Mouse (Mus musculus): ENCODE measurements around the gene 1110032F04Rik. TPM values are rescaled to one million over a fixed set of nuclear protein-coding genes. Genes with fewer than 3 reads are reported as not detected.

Gene 1110032F04Rik
- 0.85 and 1.3 TPM in 2 replicates for polyA plus RNA-seq (2016; fragmentation: Nextera tagmentation; extraction: Ambion mirVana)

- peak within 1 kb of the TSS; percentile 74 for H3K4me3 ChIP-seq
- under 1% methylated on average over 62 of the region's 62 CpGs for WGBS
- peaks cover 71% of the 10 kb centered on the region for H3K27me3 ChIP-seq (ENCODE audit: low read depth, poor library complexity, severe bottlenecking)
- peaks cover 22% of the 10 kb centered on the region for H3K4me1 ChIP-seq
- H3K27ac ChIP-seq (replicated peaks) = peak within 1 kb of the TSS; percentile 83
- no peaks in the 10 kb centered on the region for H3K36me3 ChIP-seq
- peak; percentile 76 for DNase-seq (ENCODE audit: low spot score)
- H3K9me3 ChIP-seq (replicated peaks) = no peaks in the 10 kb centered on the region
These were observed at the start of gene 1110032F04Rik for GRCm38 (mm10) chr3:68869211-68869690. 1110032F04Rik (plus strand) TSS chr3:68869586.

DNA sequence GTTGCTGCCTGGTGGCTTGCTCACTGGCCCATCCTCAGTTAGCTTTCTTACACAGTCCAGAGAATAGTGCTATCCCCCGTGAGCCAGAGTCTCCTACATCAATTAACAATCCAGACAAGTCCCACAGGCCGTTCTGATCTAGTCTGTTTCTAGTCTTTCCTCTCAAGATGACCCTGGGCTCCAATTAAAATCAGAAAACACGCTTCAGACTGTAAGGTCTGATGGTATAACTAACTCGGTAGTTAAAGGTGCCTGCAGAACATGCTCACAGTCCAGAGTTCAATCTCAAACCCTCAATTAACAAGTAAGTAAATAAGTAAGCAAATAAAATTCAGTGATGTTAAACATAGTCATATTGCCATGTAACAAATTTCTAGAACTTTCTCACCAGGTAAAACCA, 48.0 kb upstream of the 1110032F04Rik start:
- H3K27ac ChIP-seq (replicated peaks) = no peak overlapping the region
- H3K4me1 ChIP-seq = peaks cover 9% of the 10 kb centered on the region; the same call in 1 of the 2 replicates
- no peaks in the 10 kb centered on the region for H3K27me3 ChIP-seq (ENCODE audit: low read depth, poor library complexity, severe bottlenecking)
- no peak for DNase-seq (ENCODE audit: low spot score)
- no peak overlapping the region for H3K4me3 ChIP-seq
- no peaks in the 10 kb centered on the region for H3K36me3 ChIP-seq
- 80% methylated on average over 4 of the region's 4 CpGs for WGBS
- H3K9me3 ChIP-seq (replicated peaks) = no peaks in the 10 kb centered on the region

DNA sequence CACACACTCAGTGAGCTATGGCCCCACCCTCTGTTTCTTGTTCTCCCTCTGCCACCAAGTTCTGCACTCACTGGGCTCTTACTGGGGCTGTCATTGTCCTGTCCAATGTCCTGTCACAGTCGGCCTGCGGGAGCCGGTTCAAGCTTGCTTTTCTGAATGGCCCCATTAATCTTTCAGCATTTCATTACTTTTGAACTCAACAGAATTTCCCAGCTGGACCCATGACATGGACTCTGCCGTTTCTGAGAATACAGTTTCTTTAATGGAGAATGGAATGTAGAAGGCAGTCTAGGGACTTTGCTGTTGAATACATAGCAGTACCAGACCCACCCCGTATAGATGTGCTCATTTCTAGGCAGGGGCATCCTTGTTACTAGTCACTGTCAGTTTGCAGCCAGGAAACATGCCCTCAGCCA, 47.5 kb upstream of the 1110032F04Rik start:
- H3K27ac ChIP-seq (replicated peaks) = no peak overlapping the region
- no peak for DNase-seq (ENCODE audit: low spot score)
- H3K4me3 ChIP-seq = no peak overlapping the region
- peaks cover 9% of the 10 kb centered on the region; the same call in 1 of the 2 replicates for H3K4me1 ChIP-seq
- no peaks in the 10 kb centered on the region for H3K27me3 ChIP-seq (ENCODE audit: low read depth, poor library complexity, severe bottlenecking)
- WGBS = 73% methylated on average over 5 of the region's 5 CpGs
- no peaks in the 10 kb centered on the region for H3K9me3 ChIP-seq (replicated peaks)
- no peaks in the 10 kb centered on the region for H3K36me3 ChIP-seq

DNA sequence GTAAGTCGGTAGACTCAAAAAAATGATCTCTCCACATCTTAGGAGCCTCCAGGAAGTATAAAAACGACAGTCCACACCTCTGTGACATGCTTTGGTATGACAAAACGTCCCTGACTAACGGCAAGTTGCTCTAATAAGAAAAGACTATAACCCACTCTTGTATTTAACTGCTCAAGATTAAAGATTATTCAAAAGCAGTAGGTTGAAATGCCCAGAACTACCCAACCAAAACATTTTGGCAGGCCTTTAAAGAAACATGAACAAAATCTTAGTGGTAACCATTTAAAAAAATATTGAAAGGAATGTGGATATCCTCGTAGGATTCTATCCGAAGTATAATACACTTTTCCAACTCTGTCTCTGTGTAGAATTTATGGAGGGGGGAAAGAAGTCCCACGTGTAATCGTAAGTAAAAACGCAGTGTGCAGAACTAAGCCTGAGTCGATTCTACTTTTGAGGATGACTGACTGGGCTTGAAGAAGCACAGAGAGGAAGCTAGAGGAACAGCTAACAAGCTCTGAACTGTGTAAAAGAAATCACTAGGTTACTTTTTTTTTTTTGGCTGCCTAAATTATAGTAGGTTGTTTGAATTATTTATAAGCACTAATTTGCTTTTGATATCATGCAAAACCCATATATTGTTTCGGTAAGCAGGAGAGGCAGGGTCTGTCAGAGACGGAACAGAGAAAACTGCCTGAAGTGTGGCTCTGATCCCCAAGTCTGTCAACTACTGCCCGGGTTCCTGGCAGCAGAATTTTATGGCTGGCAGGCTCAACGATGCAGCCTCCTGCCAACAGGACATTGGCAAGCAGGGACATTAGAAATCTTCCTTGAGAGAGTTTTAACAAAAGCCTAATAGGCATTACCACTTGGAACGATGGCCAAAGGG, 45.3 kb upstream of the 1110032F04Rik start:
- no peak for DNase-seq (ENCODE audit: low spot score)
- Histone ChIP-seq H3K27me3 (ENCODE audit: low read depth, poor library complexity, severe bottlenecking) (no peaks in the 10 kb centered on the region), H3K4me1 (peaks cover 9% of the 10 kb centered on the region; the same call in 1 of the 2 replicates), H3K27ac (replicated peaks) (no peak overlapping the region), H3K4me3 (no peak overlapping the region), H3K9me3 (replicated peaks) (no peaks in the 10 kb centered on the region), H3K36me3 (no peaks in the 10 kb centered on the region)
- 89% methylated on average over 15 of the region's 15 CpGs for WGBS

DNA sequence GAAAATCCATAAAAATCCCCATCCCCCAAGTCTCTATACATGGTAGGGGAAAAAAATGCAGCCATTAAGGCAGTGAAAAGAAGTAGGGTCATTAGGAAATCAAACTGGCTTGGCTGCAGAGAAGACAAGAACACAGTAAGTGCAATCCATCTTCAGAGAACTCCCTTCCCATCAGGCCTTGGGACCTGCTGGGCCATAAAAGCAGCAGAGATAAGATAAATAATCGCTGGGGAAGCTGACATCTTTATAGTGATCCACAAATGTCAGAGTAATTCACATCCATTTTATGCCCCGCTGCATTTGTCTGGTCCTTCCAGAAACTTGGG, 44.7 kb upstream of the 1110032F04Rik start:
- Histone ChIP-seq H3K27me3 (ENCODE audit: low read depth, poor library complexity, severe bottlenecking) (no peaks in the 10 kb centered on the region), H3K9me3 (replicated peaks) (no peaks in the 10 kb centered on the region), H3K4me1 (peaks cover 9% of the 10 kb centered on the region; the same call in 1 of the 2 replicates), H3K27ac (replicated peaks) (no peak overlapping the region), H3K4me3 (no peak overlapping the region), H3K36me3 (no peaks in the 10 kb centered on the region)
- WGBS = 84% methylated on average over 2 of the region's 2 CpGs
- DNase-seq (ENCODE audit: low spot score) = no peak

- no peak overlapping the region for H3K27ac ChIP-seq (replicated peaks)
- no peaks in the 10 kb centered on the region for H3K36me3 ChIP-seq
- H3K9me3 ChIP-seq (replicated peaks) = no peaks in the 10 kb centered on the region
- WGBS = 91% methylated on average over 8 of the region's 8 CpGs
- H3K4me1 ChIP-seq = peaks cover 9% of the 10 kb centered on the region; the same call in 1 of the 2 replicates
- no peak overlapping the region for H3K4me3 ChIP-seq
- no peak for DNase-seq (ENCODE audit: low spot score)
- no peaks in the 10 kb centered on the region for H3K27me3 ChIP-seq (ENCODE audit: low read depth, poor library complexity, severe bottlenecking)
These were observed 44.2 kb upstream of the 1110032F04Rik start for GRCm38 (mm10) chr3:68825151-68825550.

DNA sequence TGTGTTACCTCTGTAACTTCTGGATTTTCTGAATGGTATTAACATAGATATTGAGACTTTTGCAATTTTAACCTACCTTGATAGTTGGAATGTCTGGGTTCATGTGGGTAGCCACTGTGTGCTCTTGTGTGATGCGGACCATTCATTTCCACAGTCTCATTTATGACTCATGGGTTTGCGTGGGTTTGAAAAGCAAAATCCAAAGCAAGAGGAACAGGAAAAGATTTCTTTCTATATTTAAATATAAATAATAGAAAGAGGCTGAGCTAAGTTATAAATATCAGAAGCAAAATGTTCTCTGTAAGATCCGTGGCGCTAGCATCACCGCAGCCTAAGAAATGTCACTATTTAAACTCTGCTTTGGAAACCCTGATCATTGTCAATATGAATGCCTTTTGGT, 41.7 kb upstream of the 1110032F04Rik start:
- no peaks in the 10 kb centered on the region for H3K27me3 ChIP-seq (ENCODE audit: low read depth, poor library complexity, severe bottlenecking)
- no peak overlapping the region for H3K4me3 ChIP-seq
- H3K4me1 ChIP-seq = 0 out of 2 replicates have a peak, but pooled peaks cover 3% of the 10 kb centered on the region
- H3K27ac ChIP-seq (replicated peaks) = no peak overlapping the region
- DNase-seq (ENCODE audit: low spot score) = no peak
- WGBS = 95% methylated on average over 5 of the region's 5 CpGs
- H3K36me3 ChIP-seq = no peaks in the 10 kb centered on the region
- H3K9me3 ChIP-seq (replicated peaks) = no peaks in the 10 kb centered on the region

GRCm38 (mm10) chr3:68829944-68830343, 39.4 kb upstream of the 1110032F04Rik start:
- H3K27ac ChIP-seq (replicated peaks) = no peak overlapping the region
- H3K9me3 ChIP-seq (replicated peaks) = no peaks in the 10 kb centered on the region
- H3K4me3 ChIP-seq = no peak overlapping the region
- no peaks in the 10 kb centered on the region for H3K36me3 ChIP-seq
- H3K27me3 ChIP-seq (ENCODE audit: low read depth, poor library complexity, severe bottlenecking) = no peaks in the 10 kb centered on the region
- no peak for DNase-seq (ENCODE audit: low spot score)
- WGBS = 92% methylated on average over 3 of the region's 3 CpGs
- no peaks in the 10 kb centered on the region for H3K4me1 ChIP-seq

GRCm38 (mm10) chr3:68836857-68837499, 32.4 kb upstream of the 1110032F04Rik start:
- WGBS = 81% methylated on average over 6 of the region's 6 CpGs
- DNase-seq (ENCODE audit: low spot score) = no peak
- 0 out of 2 replicates have a peak, but pooled peaks cover 5% of the 10 kb centered on the region for H3K4me1 ChIP-seq
- no peaks in the 10 kb centered on the region for H3K9me3 ChIP-seq (replicated peaks)
- H3K27ac ChIP-seq (replicated peaks) = no peak overlapping the region
- H3K36me3 ChIP-seq = no peaks in the 10 kb centered on the region
- no peak overlapping the region for H3K4me3 ChIP-seq
- H3K27me3 ChIP-seq (ENCODE audit: low read depth, poor library complexity, severe bottlenecking) = no peaks in the 10 kb centered on the region

DNA sequence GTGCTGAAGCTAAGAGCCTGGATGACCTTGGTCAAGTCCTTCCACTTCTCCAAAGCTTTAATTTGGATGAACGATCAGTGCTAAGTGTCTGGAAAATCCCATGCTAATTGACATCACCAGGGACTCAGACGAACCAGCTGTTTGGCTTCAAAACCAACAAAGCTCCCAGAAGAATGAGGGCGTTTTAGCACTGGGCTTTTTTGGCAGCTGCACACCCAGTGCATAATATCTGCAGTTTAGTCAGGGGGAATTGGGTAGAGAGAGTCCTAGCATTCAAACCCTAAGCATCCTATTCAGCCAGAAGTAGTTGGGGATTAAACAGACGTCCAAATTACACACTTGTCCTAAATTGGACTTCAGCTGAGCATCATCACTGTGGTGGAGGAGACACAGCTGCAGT, 29.2 kb upstream of the 1110032F04Rik start:
- 55% methylated on average over 4 of the region's 4 CpGs for WGBS

DNA sequence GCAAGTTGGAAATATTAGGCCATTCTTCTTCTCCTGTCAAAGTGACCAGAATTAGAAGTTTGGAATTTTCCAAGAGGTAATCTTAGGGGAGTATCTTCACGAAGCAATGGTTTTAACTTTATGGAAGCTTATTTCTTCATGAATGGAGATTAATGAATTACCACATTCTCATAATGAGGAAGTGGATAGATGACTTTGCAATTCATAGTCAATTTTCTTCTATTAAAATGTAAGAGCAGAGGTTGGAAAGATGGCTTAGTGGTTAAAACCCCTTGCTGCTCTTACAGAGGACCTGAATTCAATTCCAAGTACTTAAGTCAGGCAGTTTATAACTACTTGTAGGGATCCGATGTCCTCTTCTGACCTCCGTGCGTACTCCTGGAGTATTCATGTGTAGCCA, 25.4 kb upstream of the 1110032F04Rik start:
- H3K27ac ChIP-seq (replicated peaks) = no peak overlapping the region
- H3K36me3 ChIP-seq = no peaks in the 10 kb centered on the region
- no peaks in the 10 kb centered on the region for H3K27me3 ChIP-seq (ENCODE audit: low read depth, poor library complexity, severe bottlenecking)
- H3K4me3 ChIP-seq = no peak overlapping the region
- DNase-seq (ENCODE audit: low spot score) = no peak
- WGBS = 97% methylated on average over 4 of the region's 4 CpGs
- no peaks in the 10 kb centered on the region for H3K4me1 ChIP-seq
- no peaks in the 10 kb centered on the region for H3K9me3 ChIP-seq (replicated peaks)

More for the DNA sequence above, 29.2 kb upstream of the 1110032F04Rik start:
- H3K9me3 ChIP-seq (replicated peaks) = no peaks in the 10 kb centered on the region
- no peak overlapping the region for H3K27ac ChIP-seq (replicated peaks)
- H3K27me3 ChIP-seq (ENCODE audit: low read depth, poor library complexity, severe bottlenecking) = no peaks in the 10 kb centered on the region
- H3K4me3 ChIP-seq = no peak overlapping the region
- H3K4me1 ChIP-seq = 0 out of 2 replicates have a peak, but pooled peaks cover 5% of the 10 kb centered on the region
- H3K36me3 ChIP-seq = no peaks in the 10 kb centered on the region
- no peak for DNase-seq (ENCODE audit: low spot score)

DNA sequence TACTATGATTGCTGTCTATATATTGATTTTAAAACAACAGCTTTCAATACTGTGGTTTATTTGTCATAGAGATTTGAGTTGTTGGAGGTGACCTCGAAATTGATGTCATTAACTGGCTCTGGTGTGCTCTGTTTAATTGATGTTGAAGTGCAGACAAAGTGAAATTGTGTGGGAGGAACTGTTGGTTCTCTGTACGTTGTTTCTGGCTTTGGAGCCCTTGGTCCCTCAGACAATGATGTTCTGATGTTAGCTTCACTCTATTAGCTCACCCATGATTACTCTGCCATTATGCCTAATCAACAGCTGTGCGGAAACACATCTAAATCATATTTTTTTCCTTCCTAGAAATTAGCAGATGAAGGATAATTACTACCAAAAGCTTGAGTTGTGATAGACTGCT, 21.1 kb upstream of the 1110032F04Rik start:
- no peaks in the 10 kb centered on the region for H3K27me3 ChIP-seq (ENCODE audit: low read depth, poor library complexity, severe bottlenecking)
- no peak for DNase-seq (ENCODE audit: low spot score)
- H3K4me1 ChIP-seq = no peaks in the 10 kb centered on the region
- no peaks in the 10 kb centered on the region for H3K9me3 ChIP-seq (replicated peaks)
- H3K27ac ChIP-seq (replicated peaks) = no peak overlapping the region
- no peaks in the 10 kb centered on the region for H3K36me3 ChIP-seq
- 82% methylated on average over 3 of the region's 3 CpGs for WGBS
- no peak overlapping the region for H3K4me3 ChIP-seq

DNA sequence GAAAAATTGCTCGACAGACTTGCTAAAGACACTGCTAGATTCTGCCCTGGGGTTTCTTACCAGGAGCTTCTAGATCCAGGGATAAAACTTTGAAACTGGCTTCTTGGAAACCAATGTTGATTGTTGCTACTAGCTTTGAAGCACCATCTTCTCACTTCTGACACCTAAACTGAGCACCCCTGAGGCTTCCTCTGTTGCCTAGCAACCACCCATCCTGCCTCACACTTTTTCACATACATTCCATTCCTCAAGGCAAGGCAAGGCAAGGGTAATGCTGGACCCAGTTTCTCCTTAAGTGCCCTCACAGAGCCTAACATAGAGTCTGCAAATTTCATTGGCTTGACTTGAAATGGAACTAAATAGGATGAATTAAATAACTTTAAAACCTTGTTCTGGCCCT, 17.0 kb upstream of the 1110032F04Rik start:
- H3K4me3 ChIP-seq = no peak overlapping the region
- H3K4me1 ChIP-seq = no peaks in the 10 kb centered on the region
- H3K9me3 ChIP-seq (replicated peaks) = no peaks in the 10 kb centered on the region
- H3K27me3 ChIP-seq (ENCODE audit: low read depth, poor library complexity, severe bottlenecking) = no peaks in the 10 kb centered on the region
- H3K27ac ChIP-seq (replicated peaks) = no peak overlapping the region
- WGBS = 95% methylated on average over 1 of the region's 1 CpGs
- H3K36me3 ChIP-seq = no peaks in the 10 kb centered on the region
- DNase-seq (ENCODE audit: low spot score) = no peak

All from midbrain, embryonic 10.5 days (tissue).